In the genomic region with DNA sequence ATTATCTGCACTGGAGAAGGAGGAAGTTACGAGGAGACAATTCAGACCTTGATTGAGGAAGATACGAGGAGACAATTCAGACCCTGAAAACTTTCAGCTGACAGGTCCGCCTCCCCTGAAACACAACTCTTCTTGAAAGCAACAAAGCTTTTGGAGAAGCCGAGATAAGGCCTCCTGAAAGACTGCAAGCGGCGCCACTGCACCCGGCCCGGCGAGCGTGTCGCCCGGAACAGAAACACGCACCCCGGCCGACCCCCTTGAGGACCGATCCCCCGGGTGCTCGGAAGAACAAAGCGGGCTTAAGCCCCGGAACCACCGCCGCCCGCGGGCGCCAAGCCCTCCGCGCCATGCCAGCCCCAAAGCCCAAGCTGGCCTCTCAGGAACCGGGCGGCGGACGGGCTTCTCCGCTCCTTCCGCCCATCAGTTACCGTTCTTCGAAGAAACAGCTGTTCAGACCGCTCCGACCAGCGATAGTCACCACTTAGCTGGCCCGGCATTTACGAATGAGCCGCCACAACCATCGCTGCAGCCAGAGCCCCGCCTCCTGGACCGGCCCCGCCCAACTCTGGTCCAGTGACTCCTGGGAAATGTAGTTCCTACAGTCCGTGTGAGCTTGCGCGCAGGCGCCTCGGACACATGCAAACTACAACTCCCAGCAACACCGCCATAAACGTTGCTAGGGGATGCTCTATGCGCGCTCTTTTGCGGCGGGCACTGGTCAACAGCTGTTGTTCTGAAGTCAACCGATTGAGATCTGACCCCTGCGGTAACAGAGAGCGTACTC, we compare ENCODE assay signal across 8 mouse cellular contexts. TPM values are rescaled to one million over a fixed set of nuclear protein-coding genes. Genes with fewer than 3 reads are reported as not detected.
DNase-seq lines count a peak whose midpoint lies in the region; ATAC-seq and TF ChIP-seq lines count a peak whose summit lies in the region.

No protein-coding gene starts in this region.

- peak; percentile 65 for DNase-seq in G1E (ENCODE audit: low spot score)
- DNase-seq in cerebellum, adult 18-20 months = peak; percentile 95 to 96
- DNase-seq in heart, postnatal 4 days = peak; percentile 97
- peak; percentile 94 to 95 for DNase-seq in layer of hippocampus, adult 8-10 months (ENCODE audit: low spot score in 2 of 2)
- DNase-seq in ovary, adult 18-20 months (ENCODE audit: low spot score) = peak; percentile 94
- peak; percentile 93 for DNase-seq in thymus, postnatal 0 days (ENCODE audit: low spot score)

- H3K9me3 ChIP-seq in G1E (replicated peaks) = no peaks in the 10 kb centered on the region
- H3K9me3 ChIP-seq in forebrain, embryonic 16.5 days (ENCODE audit: control insufficient read depth, low read length) = no peaks in the 10 kb centered on the region
- no peaks in the 10 kb centered on the region for H3K9me3 ChIP-seq in lung, embryonic 15.5 days

- H3K9ac ChIP-seq in forebrain, embryonic 16.5 days (replicated peaks; ENCODE audit: low read depth, low read length) = peak overlapping the region; percentile 69
- peak overlapping the region; percentile 82 for H3K9ac ChIP-seq in lung, embryonic 15.5 days

- H3K4me1 ChIP-seq in G1E (ENCODE audit: insufficient read depth, low read depth, low read length) = peaks cover 45% of the 10 kb centered on the region
- peaks cover 10% of the 10 kb centered on the region for H3K4me1 ChIP-seq in forebrain, embryonic 16.5 days (replicated peaks; ENCODE audit: control insufficient read depth, insufficient read depth, low read length)
- peaks cover 26% of the 10 kb centered on the region; the same call in 1 of the 2 replicates for H3K4me1 ChIP-seq in lung, embryonic 15.5 days

- H3K4me3 ChIP-seq in G1E (ENCODE audit: low read depth, low read length) = peak overlapping the region; percentile 90
- peak overlapping the region; percentile 78 for H3K4me3 ChIP-seq in forebrain, embryonic 16.5 days (replicated peaks; ENCODE audit: low read length)
- H3K4me3 ChIP-seq in lung, embryonic 15.5 days = peak overlapping the region; percentile 97

- TF ChIP-seq CTCF in G1E (IDR thresholded peaks at IDR 0.05; ENCODE audit: low read depth, low read length) = no peak

- H3K27ac ChIP-seq in forebrain, embryonic 16.5 days (ENCODE audit: low read length) = peak overlapping the region; percentile 74
- H3K27ac ChIP-seq in lung, embryonic 15.5 days = peak overlapping the region; percentile 85

- H3K36me3 ChIP-seq in G1E (replicated peaks) = peaks cover 18% of the 10 kb centered on the region
- no peaks in the 10 kb centered on the region for H3K36me3 ChIP-seq in forebrain, embryonic 16.5 days (ENCODE audit: control insufficient read depth, insufficient read depth)
- H3K36me3 ChIP-seq in lung, embryonic 15.5 days = no peaks in the 10 kb centered on the region

- peak; percentile 96 for ATAC-seq in G1E (ENCODE audit: extremely low read depth, insufficient number of reproducible peaks, low FRiP score, poor library complexity, severe bottlenecking)
- ATAC-seq in forebrain, embryonic 16.5 days = peak; percentile 100
- peak; percentile 98 for ATAC-seq in lung, embryonic 15.5 days (ENCODE audit: borderline replicate concordance, extremely low read depth, low FRiP score, low TSS enrichment)

- peak overlapping the region; percentile 68 for H3K4me2 ChIP-seq in forebrain, embryonic 16.5 days (ENCODE audit: low read length)
- H3K4me2 ChIP-seq in lung, embryonic 15.5 days = peak overlapping the region; percentile 77

- WGBS in forebrain, embryonic 16.5 days = under 1% methylated on average over 59 of the region's 59 CpGs
- under 1% methylated on average over 59 of the region's 59 CpGs for WGBS in lung, embryonic 15.5 days

- no peaks in the 10 kb centered on the region for H3K27me3 ChIP-seq in G1E (ENCODE audit: insufficient read depth, low read length)
- no peaks in the 10 kb centered on the region for H3K27me3 ChIP-seq in forebrain, embryonic 16.5 days (replicated peaks; ENCODE audit: control insufficient read depth, insufficient read depth, low read length)
- H3K27me3 ChIP-seq in lung, embryonic 15.5 days = no peaks in the 10 kb centered on the region

RNA-seq across cellular contexts. Expression of a gene that starts 3.7 kb away (rescaled TPM):
- total RNA-seq in G1E (2014; fragmentation: Nextera tagmentation) = 13.0 and 17.4 TPM in 2 replicates
- total RNA-seq in G1E (2017) = 13.7 and 18.8 TPM in 2 replicates
- polyA plus RNA-seq in G1E (2012) = 0.34 and 0.48 TPM in 2 replicates
- polyA plus RNA-seq in forebrain, embryonic 16.5 days (2015; fragmentation: Nextera tagmentation; extraction: Ambion mirVana) = 14.7 and 18.2 TPM in 2 replicates
- 1 to 10 TPM; 5.7 to 6.8 TPM for total RNA-seq in heart, postnatal 4 days (2021)
- 1 to 10 TPM; 1.8 to 5.4 (median 3.3) TPM for total RNA-seq in layer of hippocampus, adult 8-10 months (2022)
- 11.7 and 13.0 TPM in 2 replicates for polyA plus RNA-seq in lung, embryonic 15.5 days (2015; fragmentation: Nextera tagmentation; extraction: Ambion mirVana)
- 12.7 and 12.9 TPM in 2 replicates for polyA plus RNA-seq in thymus, postnatal 0 days (2015; fragmentation: Nextera tagmentation; extraction: Ambion mirVana)

RNA-seq across cellular contexts. Expression of a gene that starts 3.9 kb away (rescaled TPM):
- 29.1 and 30.8 TPM in 2 replicates for total RNA-seq in G1E (2014; fragmentation: Nextera tagmentation)
- 6.9 TPM in 2 replicates for total RNA-seq in G1E (2017)
- polyA plus RNA-seq in G1E (2012) = 1.2 and 1.4 TPM in 2 replicates
- 0.68 and 0.84 TPM in 2 replicates for polyA plus RNA-seq in forebrain, embryonic 16.5 days (2015; fragmentation: Nextera tagmentation; extraction: Ambion mirVana)
- 10 to 100 TPM; 29.4 to 29.8 TPM for total RNA-seq in heart, postnatal 4 days (2021)
- total RNA-seq in layer of hippocampus, adult 8-10 months (2022) = 10 to 100 TPM in 1 of 4 experiments, 1 to 10 TPM in 3; 5.7 to 10.6 (median 7.4) TPM
- polyA plus RNA-seq in lung, embryonic 15.5 days (2015; fragmentation: Nextera tagmentation; extraction: Ambion mirVana) = 4.2 and 5.0 TPM in 2 replicates
- polyA plus RNA-seq in thymus, postnatal 0 days (2015; fragmentation: Nextera tagmentation; extraction: Ambion mirVana) = 6.8 and 10.4 TPM in 2 replicates

Comparison
In these comparisons a context has a peak if more than half of its experiments do, and no peak if none do; other contexts are left out.
1. Peak in every context shown above with its lines: DNase-seq, ATAC-seq, H3K4me3 ChIP-seq and H3K27ac ChIP-seq.